Mouse (Mus musculus) midbrain, embryonic 15.5 days (tissue): ENCODE data around the gene Gm10031. TPM values are rescaled to one million over a fixed set of nuclear protein-coding genes. Genes with fewer than 3 reads are reported as not detected.
"Not testable (repeated sequence)": the region's sequence is repeated elsewhere in the genome, so short reads cannot be mapped to it uniquely, and the experiment has no call there.

ENCODE experiments used
- ATAC-seq: fragments of 200-750 bp; cut with Nextera tagmentation; replicated peaks from 2 replicates; pipeline ENCODE4 v1.8.0; 2017; ENCODE audit warnings: moderate TSS enrichment
- H3K27ac ChIP-seq: fragments of 300-500 bp; sonication (generic); 2 replicates; pipeline ENCODE4 v1.5.1; 2015; ENCODE audit warnings: mild to moderate bottlenecking, inconsistent platforms
- H3K27me3 ChIP-seq: fragments of 300-500 bp; sonication (generic); replicated peaks from 2 replicates; pipeline ENCODE4 v1.6.1; 2015; ENCODE audit warnings: inconsistent platforms
- H3K36me3 ChIP-seq: fragments of 300-500 bp; sonication (generic); replicated peaks from 2 replicates; pipeline ENCODE4 v1.6.1; 2015; ENCODE audit warnings: inconsistent platforms
- H3K4me1 ChIP-seq: fragments of 300-500 bp; sonication (generic); 2 replicates; pipeline ENCODE4 v1.6.1; 2015; ENCODE audit warnings: inconsistent platforms
- H3K4me2 ChIP-seq: fragments of 300-500 bp; sonication (generic); 2 replicates; pipeline ENCODE4 v1.6.1; 2015; ENCODE audit warnings: inconsistent platforms, mild to moderate bottlenecking, moderate library complexity
- H3K4me3 ChIP-seq: fragments of 300-500 bp; sonication (generic); 2 replicates; pipeline ENCODE4 v1.5.1; 2015; ENCODE audit warnings: mild to moderate bottlenecking, inconsistent platforms
- H3K9ac ChIP-seq: fragments of 300-500 bp; sonication (generic); 2 replicates; pipeline ENCODE4 v1.6.1; 2015; ENCODE audit warnings: mild to moderate bottlenecking, inconsistent platforms
- H3K9me3 ChIP-seq: fragments of 300-500 bp; sonication (generic); 2 replicates; pipeline ENCODE4 v1.6.1; 2016; ENCODE audit warnings: inconsistent platforms
- WGBS: fragments of 180-500 bp; shearing (Covaris S2); methylation state at CpG from one replicate; pipeline ENCODE4 v1.1.7; 2015; ENCODE audit warnings: mixed read lengths; 5-methylcytosine and 5-hydroxymethylcytosine counted together
- polyA plus RNA-seq: library from polyadenylated mRNA; unstranded; fragments of >200 nt; fragmentation: Nextera tagmentation; extraction: Ambion mirVana; gene quantifications from 2 replicates; pipeline ENCODE4 v1.2.1, GENCODE M21; 2015

Gene Gm10031
- 0.38 and 0.45 TPM in 2 replicates for polyA plus RNA-seq

DNA sequence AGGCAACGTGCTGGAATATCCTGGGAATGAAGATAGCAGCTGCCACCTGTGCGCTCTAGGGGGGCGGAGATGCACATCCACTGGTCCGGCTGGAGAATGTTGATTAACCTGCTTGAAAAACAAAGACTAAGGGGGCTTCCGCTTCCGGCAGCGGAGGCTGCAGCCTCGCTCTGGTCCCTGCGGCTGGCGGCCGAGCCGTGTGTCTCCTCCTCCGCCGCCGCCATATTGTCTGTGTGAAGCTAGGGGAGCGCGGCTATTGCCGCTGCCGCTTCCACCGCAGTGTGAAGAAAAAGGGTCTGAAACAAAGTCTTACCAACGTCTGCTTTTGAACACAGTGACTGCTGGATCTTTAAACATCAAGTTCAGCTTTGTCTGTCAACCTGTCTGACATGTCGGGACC, at the start of gene Gm10031:
Gene Gm10031, plus strand, starts transcription at position 171 of the 400 bp plus-strand sequence.
- 0 out of 2 replicates have a peak, but pooled peaks have one; percentile 67 for ATAC-seq
- H3K9ac ChIP-seq, H3K4me2 ChIP-seq, H3K36me3 ChIP-seq, H3K27ac ChIP-seq, H3K4me3 ChIP-seq, H3K9me3 ChIP-seq, H3K27me3 ChIP-seq, H3K4me1 ChIP-seq: not testable (repeated sequence)
- 93% methylated on average over 22 of the region's 22 CpGs for WGBS

DNA sequence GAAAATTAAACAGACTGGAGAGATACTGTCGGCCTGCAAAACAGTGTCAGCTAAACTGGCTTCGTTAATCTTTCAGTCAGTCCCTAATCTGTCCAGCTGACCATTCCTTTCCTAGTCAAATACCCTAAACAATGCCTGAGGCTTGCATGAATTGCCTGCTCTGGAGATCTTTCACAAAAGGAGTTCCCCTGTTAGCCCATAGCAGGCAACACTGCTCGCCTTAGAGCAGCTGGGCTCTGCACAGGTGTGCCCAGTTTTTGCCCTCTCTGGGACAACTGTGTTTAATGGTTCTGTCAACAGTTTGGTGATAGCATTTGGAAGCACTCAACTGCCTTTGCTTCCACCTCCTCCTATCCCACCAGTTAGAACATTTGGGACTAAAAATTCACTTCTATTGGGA, 49.0 kb upstream of the Gm10031 start:
- ATAC-seq, result no peak
- no peaks in the 10 kb centered on the region for H3K36me3 ChIP-seq
- H3K4me3 ChIP-seq, result no peak overlapping the region
- WGBS, result 11% methylated on average over 3 of the region's 3 CpGs
- H3K9me3 ChIP-seq, result no peaks in the 10 kb centered on the region
- H3K27ac ChIP-seq, result no peak overlapping the region
- no peak overlapping the region for H3K9ac ChIP-seq
- H3K4me1 ChIP-seq, result peaks cover 11% of the 10 kb centered on the region
- no peaks in the 10 kb centered on the region for H3K27me3 ChIP-seq
- no peak overlapping the region for H3K4me2 ChIP-seq

DNA sequence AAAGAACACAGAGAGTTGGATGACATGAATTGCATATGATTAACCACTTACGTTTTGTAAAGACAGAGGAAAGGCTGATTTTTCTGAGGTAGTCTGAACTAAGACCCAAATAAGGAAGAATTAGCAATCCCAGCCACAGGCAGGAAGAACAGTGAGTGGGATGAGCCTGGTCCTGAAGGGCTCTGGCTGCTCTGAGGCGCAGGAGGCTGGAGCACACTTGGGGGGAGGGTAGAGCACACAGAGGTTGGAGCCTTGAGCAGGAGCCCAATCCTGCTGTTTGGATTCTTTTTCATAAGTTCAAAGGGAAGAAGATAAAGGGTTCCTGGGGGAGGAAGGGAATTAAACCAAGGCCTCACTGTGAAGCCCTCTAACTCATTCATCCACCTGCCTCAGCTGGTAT, 47.8 kb upstream of the Gm10031 start:
- Histone ChIP-seq H3K9me3 (no peaks in the 10 kb centered on the region), H3K27ac (no peak overlapping the region), H3K4me1 (peaks cover 11% of the 10 kb centered on the region), H3K4me2 (no peak overlapping the region), H3K27me3 (no peaks in the 10 kb centered on the region), H3K9ac (no peak overlapping the region), H3K36me3 (no peaks in the 10 kb centered on the region), H3K4me3 (no peak overlapping the region)
- WGBS, result 24% methylated on average over 2 of the region's 2 CpGs
- no peak for ATAC-seq

DNA sequence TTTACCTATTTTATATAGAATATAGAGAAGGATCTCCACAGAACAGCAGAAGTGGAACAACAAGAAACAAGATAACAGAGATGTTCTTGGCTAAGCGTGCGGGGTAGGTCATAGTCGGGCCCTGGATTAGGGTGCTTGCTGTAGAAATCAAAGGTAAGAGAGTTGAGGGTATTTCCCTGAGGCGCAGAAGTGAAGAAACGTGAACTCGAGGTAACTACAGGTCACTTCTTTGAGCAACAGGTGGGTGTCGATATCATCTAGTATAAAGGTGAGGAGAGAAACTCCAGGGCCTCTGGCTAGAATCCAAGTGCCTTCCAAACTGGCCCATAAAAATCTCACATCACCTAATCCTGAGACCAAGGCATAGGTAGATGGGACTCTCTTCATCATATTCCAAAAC, 47.3 kb upstream of the Gm10031 start:
- Histone ChIP-seq H3K27me3 (no peaks in the 10 kb centered on the region), H3K36me3 (no peaks in the 10 kb centered on the region), H3K9me3 (no peaks in the 10 kb centered on the region), H3K4me1 (peaks cover 11% of the 10 kb centered on the region), H3K9ac (no peak overlapping the region), H3K27ac (no peak overlapping the region), H3K4me2 (no peak overlapping the region), H3K4me3 (no peak overlapping the region)
- ATAC-seq, result no peak
- WGBS, result 32% methylated on average over 7 of the region's 7 CpGs

DNA sequence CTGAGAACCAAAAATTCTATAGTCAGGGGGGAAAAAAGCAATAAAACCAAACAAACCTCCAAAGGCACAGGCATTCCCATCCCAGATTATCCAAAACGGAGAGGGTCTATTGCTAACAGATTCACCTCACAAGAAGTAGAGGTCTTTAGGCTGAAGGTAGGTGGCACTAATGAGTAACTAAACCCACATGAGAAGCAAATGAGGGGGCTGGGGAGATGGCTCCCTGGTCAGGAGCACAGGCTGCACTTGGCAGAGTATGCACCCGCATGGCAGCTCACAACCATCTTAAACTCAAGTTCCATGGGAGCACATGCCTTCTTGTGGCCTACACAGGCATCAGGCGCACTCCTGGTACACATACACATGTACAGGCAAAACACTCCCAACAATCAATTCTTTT, 42.0 kb upstream of the Gm10031 start:
- Histone ChIP-seq H3K27me3 (no peaks in the 10 kb centered on the region), H3K4me3 (no peak overlapping the region), H3K9ac (no peak overlapping the region), H3K4me2 (no peak overlapping the region), H3K27ac (no peak overlapping the region), H3K36me3 (no peaks in the 10 kb centered on the region), H3K4me1 (no peaks in the 10 kb centered on the region), H3K9me3 (no peaks in the 10 kb centered on the region)
- 91% methylated on average over 3 of the region's 3 CpGs for WGBS
- ATAC-seq, result no peak

DNA sequence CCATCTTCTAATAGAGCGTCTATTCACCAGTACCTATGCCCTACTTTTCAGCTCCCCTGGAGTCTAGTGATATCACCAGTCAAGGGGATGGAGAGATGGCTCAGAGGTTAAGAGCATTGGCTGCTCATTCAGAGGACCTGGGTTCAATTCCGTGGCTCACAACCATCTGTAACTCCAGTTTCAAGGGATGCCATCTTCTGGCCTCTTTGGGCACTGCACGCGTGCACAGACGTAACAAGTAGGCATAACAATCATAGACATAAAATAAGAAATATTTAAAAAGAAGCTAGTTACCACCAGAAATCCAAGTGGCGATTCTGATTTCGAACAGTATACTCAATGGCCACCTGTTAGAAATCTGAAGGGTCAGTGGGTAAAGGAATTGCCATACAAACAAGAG, 36.3 kb upstream of the Gm10031 start:
- no peaks in the 10 kb centered on the region for H3K9me3 ChIP-seq
- no peaks in the 10 kb centered on the region for H3K36me3 ChIP-seq
- ATAC-seq, result no peak
- H3K4me2 ChIP-seq, result no peak overlapping the region
- no peak overlapping the region for H3K4me3 ChIP-seq
- no peak overlapping the region for H3K27ac ChIP-seq
- 95% methylated on average over 7 of the region's 7 CpGs for WGBS
- H3K4me1 ChIP-seq, result no peaks in the 10 kb centered on the region
- H3K9ac ChIP-seq, result no peak overlapping the region
- no peaks in the 10 kb centered on the region for H3K27me3 ChIP-seq

DNA sequence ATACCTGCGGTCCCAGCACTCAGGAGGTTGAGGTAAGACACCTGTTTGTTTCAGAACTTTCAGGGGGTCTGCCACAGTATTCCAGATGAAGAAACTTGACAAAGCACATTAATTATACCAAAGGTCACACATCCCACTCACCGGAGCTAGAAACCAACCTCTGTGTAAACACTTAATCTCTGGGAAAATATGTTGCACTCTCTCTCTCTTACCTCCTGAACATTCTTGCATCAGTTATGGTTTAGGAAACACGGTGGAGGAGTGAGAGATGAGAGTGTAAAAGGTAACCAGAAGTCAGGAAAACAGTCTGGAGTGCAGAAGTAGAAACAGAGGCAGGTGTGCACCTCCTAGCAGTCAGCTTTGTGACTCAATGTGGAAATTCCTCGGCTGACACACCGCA, 35.8 kb upstream of the Gm10031 start:
- no peaks in the 10 kb centered on the region for H3K9me3 ChIP-seq
- H3K36me3 ChIP-seq, result no peaks in the 10 kb centered on the region
- 92% methylated on average over 5 of the region's 5 CpGs for WGBS
- H3K27ac ChIP-seq, result no peak overlapping the region
- H3K9ac ChIP-seq, result no peak overlapping the region
- no peaks in the 10 kb centered on the region for H3K4me1 ChIP-seq
- H3K4me2 ChIP-seq, result no peak overlapping the region
- H3K27me3 ChIP-seq, result no peaks in the 10 kb centered on the region
- H3K4me3 ChIP-seq, result no peak overlapping the region
- no peak for ATAC-seq

DNA sequence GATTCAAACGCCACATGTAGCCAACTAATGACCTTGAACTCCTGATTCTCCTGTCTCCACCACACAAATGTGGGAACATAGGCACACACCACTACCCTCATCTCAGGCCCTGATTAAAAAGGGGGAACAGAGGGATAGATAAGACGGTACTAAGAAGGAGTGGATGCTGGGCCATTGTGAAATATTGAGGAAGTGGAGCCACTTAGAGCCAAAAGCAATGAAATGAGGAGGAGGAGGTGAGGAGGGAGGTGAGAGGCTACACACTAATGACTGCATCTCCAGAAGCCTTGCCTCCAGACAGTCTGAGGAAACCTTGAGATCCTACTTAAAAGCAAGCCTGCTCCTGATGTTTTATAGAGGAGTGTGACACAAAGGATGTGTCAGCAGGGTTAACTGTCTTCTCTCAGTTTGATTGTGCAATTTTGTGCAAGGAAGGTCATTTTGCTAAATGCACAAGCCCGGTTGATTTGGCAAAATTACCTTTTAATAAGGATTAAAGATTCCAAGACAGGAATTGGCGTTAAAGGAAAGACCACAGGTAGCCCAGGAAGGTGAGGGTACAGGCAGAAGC, 32.5 kb upstream of the Gm10031 start:
- Histone ChIP-seq H3K36me3 (no peaks in the 10 kb centered on the region), H3K4me1 (no peaks in the 10 kb centered on the region), H3K9me3 (no peaks in the 10 kb centered on the region), H3K27me3 (no peaks in the 10 kb centered on the region), H3K9ac (no peak overlapping the region), H3K4me3 (no peak overlapping the region), H3K27ac (no peak overlapping the region), H3K4me2 (no peak overlapping the region)
- no peak for ATAC-seq
- 90% methylated on average over 4 of the region's 4 CpGs for WGBS

DNA sequence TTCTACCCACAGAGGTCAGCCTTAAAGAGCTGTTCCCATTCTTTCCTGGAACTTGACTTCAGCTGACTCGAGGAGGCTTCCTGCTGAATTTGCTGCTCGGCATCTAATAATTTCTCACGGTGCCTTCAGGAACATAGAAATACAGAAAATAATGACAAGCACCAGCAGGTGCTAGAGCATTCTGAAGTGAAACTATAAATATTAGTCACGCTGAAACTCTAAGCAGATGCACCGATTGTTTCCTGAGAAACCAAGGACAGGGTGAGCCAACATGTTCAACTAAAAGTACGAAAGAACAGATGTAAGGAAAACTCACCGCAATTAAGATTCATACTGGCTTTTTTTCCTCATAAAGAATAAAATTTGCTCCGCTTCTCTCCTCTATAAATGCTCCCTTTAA, 28.8 kb upstream of the Gm10031 start:
- H3K9ac ChIP-seq, result no peak overlapping the region
- H3K4me2 ChIP-seq, result no peak overlapping the region
- H3K36me3 ChIP-seq, result no peaks in the 10 kb centered on the region
- H3K27me3 ChIP-seq, result no peaks in the 10 kb centered on the region
- WGBS, result 62% methylated on average over 8 of the region's 8 CpGs
- H3K4me3 ChIP-seq, result no peak overlapping the region
- H3K4me1 ChIP-seq, result no peaks in the 10 kb centered on the region
- no peaks in the 10 kb centered on the region for H3K9me3 ChIP-seq
- no peak for ATAC-seq
- no peak overlapping the region for H3K27ac ChIP-seq

DNA sequence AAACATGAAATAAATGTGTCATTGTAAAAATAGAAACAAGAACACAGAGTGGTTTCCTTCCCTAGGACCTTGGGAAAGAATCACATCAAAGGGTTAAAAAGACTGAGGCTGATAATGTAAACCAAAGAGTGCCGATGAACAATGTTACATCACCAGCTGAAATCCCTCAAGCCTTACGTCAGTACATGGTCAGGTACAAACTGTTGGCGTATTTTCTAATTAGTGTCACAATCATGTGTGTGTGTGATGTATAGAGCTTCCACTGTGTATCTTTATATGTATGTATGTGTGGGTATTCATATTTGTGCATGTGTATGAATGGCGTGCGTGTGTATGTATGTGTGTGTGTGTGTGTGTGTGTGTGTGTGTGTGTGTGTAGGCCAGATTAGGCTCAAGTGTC, 26.9 kb upstream of the Gm10031 start:
- H3K4me2 ChIP-seq, result no peak overlapping the region
- H3K4me3 ChIP-seq, result no peak overlapping the region
- H3K9ac ChIP-seq, result no peak overlapping the region
- no peaks in the 10 kb centered on the region for H3K36me3 ChIP-seq
- no peak overlapping the region for H3K27ac ChIP-seq
- no peaks in the 10 kb centered on the region for H3K27me3 ChIP-seq
- no peaks in the 10 kb centered on the region for H3K4me1 ChIP-seq
- 79% methylated on average over 5 of the region's 5 CpGs for WGBS
- ATAC-seq, result no peak
- no peaks in the 10 kb centered on the region for H3K9me3 ChIP-seq

DNA sequence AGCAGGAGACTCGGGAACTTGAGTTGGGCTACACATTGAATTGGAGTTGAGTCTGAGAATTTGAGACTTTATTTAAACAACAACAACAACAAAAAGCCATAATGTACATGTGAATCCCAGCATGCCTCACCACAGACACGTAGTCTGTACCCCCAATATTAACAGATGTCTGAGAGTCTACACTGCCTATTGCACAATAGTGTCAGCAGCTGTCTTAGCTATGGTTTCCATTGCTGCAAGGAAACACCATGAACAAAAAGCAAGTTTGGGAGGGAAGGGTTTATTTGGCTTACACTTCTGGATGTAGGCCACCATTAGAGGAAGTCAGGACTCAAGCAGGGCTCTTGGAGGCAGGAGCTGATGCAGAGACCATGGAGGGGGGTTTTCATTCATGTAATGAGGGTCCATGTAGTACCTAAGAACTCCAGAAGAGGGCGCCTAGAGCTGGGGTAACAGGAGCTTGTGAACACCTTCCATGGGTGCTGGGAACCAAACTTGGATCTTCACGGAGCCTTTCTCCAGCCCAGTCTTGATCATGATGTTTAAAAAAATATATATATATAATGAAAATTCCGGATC, 18.8 kb upstream of the Gm10031 start:
- whole genome bisulfite sequencing, result 83% methylated on average over 5 of the region's 5 CpGs
- ATAC-seq, result no peak

DNA sequence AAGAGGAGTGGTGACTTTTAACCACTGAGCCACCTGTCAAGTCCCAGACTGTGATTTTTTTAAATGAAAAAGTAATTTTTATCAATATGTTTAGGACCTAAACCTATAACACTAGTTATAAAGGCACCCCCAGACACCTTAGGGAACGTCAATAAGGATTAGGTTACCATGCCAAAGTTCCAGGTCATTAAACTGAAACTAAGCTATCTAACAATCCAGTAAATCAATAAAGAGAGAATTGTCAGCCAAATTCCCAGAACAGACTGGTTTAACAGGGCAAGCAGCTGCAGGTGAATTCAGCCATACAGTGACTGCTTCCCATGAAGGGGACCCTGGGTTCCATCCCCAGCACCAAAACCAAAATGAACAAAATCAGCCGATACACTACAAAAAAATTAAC, 17.9 kb upstream of the Gm10031 start:
- ATAC-seq, result no peak
- H3K27ac ChIP-seq, result no peak overlapping the region
- no peak overlapping the region for H3K4me3 ChIP-seq
- H3K4me1 ChIP-seq, result no peaks in the 10 kb centered on the region
- WGBS, result 74% methylated on average over 2 of the region's 2 CpGs
- no peaks in the 10 kb centered on the region for H3K27me3 ChIP-seq
- no peaks in the 10 kb centered on the region for H3K9me3 ChIP-seq
- H3K36me3 ChIP-seq, result no peaks in the 10 kb centered on the region
- no peak overlapping the region for H3K9ac ChIP-seq
- no peak overlapping the region for H3K4me2 ChIP-seq

More for the DNA sequence above, 18.8 kb upstream of the Gm10031 start:
- Histone ChIP-seq H3K4me3 (no peak overlapping the region), H3K9ac (no peak overlapping the region), H3K4me2 (no peak overlapping the region), H3K36me3 (no peaks in the 10 kb centered on the region), H3K27ac (no peak overlapping the region), H3K27me3 (no peaks in the 10 kb centered on the region), H3K9me3 (no peaks in the 10 kb centered on the region), H3K4me1 (no peaks in the 10 kb centered on the region)

DNA sequence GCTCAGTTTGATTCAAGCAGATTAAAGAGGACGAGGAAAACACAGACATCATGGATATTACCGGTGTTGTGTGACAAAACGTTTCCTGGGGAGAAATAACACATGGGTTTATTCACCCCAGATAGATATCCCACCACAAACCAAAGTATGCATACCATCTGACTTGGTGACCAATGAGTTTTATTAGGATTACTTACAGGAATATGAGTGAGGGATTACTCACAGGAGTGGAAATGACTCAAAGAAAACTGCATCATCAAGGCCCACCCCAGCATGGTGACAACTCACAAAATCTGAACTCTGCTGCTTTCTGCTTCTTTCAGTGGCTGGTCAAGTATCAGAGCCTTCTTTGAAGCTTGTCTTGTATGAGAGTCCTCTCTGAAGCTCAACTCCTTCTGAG, 16.1 kb upstream of the Gm10031 start:
- 87% methylated on average over 3 of the region's 3 CpGs for WGBS
- ATAC-seq, result no peak

More for the DNA sequence above, 16.1 kb upstream of the Gm10031 start:
- Histone ChIP-seq H3K4me1 (no peaks in the 10 kb centered on the region), H3K27me3 (no peaks in the 10 kb centered on the region), H3K27ac (no peak overlapping the region), H3K9ac (no peak overlapping the region), H3K9me3 (no peaks in the 10 kb centered on the region), H3K4me2 (no peak overlapping the region), H3K4me3 (no peak overlapping the region), H3K36me3 (no peaks in the 10 kb centered on the region)
